Mouse (Mus musculus): ENCODE results near the gene Gm21974.

The Gm21974 gene

GRCm38 (mm10) chr7:127895442-127895841 is at the start of gene Gm21974, which contains the start of gene Vkorc1:
Gene Gm21974, minus strand, starts transcription at chr7:127895454.
Gene Vkorc1, minus strand, starts transcription at chr7:127895617.
- TF ChIP-seq GATA4 (IDR thresholded peaks at IDR 0.05; ENCODE audit: insufficient replicate concordance, low read length): peak; percentile 83; the same call in 1 of the 2 replicates

- no peak for TF ChIP-seq GATA4 (IDR thresholded peaks at IDR 0.05; ENCODE audit: insufficient replicate concordance, low read length)
Measured at GRCm38 (mm10) chr7:127944614-127945013, 49.4 kb upstream of the Gm21974 start.

- no peak for TF ChIP-seq GATA4 (IDR thresholded peaks at IDR 0.05; ENCODE audit: insufficient replicate concordance, low read length)
Measured at GRCm38 (mm10) chr7:127936216-127936884, 41.1 kb upstream of the Gm21974 start.

GRCm38 (mm10) chr7:127935748-127936159 is 40.5 kb upstream of the Gm21974 start:
- TF ChIP-seq GATA4 (IDR thresholded peaks at IDR 0.05; ENCODE audit: insufficient replicate concordance, low read length): no peak

GRCm38 (mm10) chr7:127935028-127935722 is 39.9 kb upstream of the Gm21974 start:
- TF ChIP-seq GATA4 (IDR thresholded peaks at IDR 0.05; ENCODE audit: insufficient replicate concordance, low read length): no peak

GRCm38 (mm10) chr7:127934075-127934474 is 38.8 kb upstream of the Gm21974 start:
- no peak for TF ChIP-seq GATA4 (IDR thresholded peaks at IDR 0.05; ENCODE audit: insufficient replicate concordance, low read length)

GRCm38 (mm10) chr7:127932273-127933031 is 37.2 kb upstream of the Gm21974 start:
- TF ChIP-seq GATA4 (IDR thresholded peaks at IDR 0.05; ENCODE audit: insufficient replicate concordance, low read length): no peak

- no peak for TF ChIP-seq GATA4 (IDR thresholded peaks at IDR 0.05; ENCODE audit: insufficient replicate concordance, low read length)
Measured at GRCm38 (mm10) chr7:127931351-127932135, 36.3 kb upstream of the Gm21974 start.

- no peak for TF ChIP-seq GATA4 (IDR thresholded peaks at IDR 0.05; ENCODE audit: insufficient replicate concordance, low read length)
Measured at GRCm38 (mm10) chr7:127930636-127931035, 35.4 kb upstream of the Gm21974 start.

GRCm38 (mm10) chr7:127929923-127930322 is 34.7 kb upstream of the Gm21974 start, which contains the start of gene Prss8:
Gene Prss8, minus strand, starts transcription at chr7:127930104.
- TF ChIP-seq GATA4 (IDR thresholded peaks at IDR 0.05; ENCODE audit: insufficient replicate concordance, low read length): no peak

- TF ChIP-seq GATA4 (IDR thresholded peaks at IDR 0.05; ENCODE audit: insufficient replicate concordance, low read length): no peak
Measured at GRCm38 (mm10) chr7:127928596-127928995, 33.3 kb upstream of the Gm21974 start.

- TF ChIP-seq GATA4 (IDR thresholded peaks at IDR 0.05; ENCODE audit: insufficient replicate concordance, low read length): no peak
Measured at GRCm38 (mm10) chr7:127927726-127928125, 32.5 kb upstream of the Gm21974 start.

GRCm38 (mm10) chr7:127926846-127927245 is 31.6 kb upstream of the Gm21974 start:
- no peak for TF ChIP-seq GATA4 (IDR thresholded peaks at IDR 0.05; ENCODE audit: insufficient replicate concordance, low read length)

- no peak for TF ChIP-seq GATA4 (IDR thresholded peaks at IDR 0.05; ENCODE audit: insufficient replicate concordance, low read length)
Measured at GRCm38 (mm10) chr7:127926066-127926465, 30.8 kb upstream of the Gm21974 start.

GRCm38 (mm10) chr7:127925252-127925651 is 30.0 kb upstream of the Gm21974 start:
- no peak for TF ChIP-seq GATA4 (IDR thresholded peaks at IDR 0.05; ENCODE audit: insufficient replicate concordance, low read length)

Data from liver, adult (tissue).